Mouse (Mus musculus) gastrocnemius, adult 2 months (tissue): ENCODE results near the gene Cox6b1. TPM values are rescaled to one million over a fixed set of nuclear protein-coding genes. Genes with fewer than 3 reads are reported as not detected.

Experiments
- DNase-seq: peaks from one replicate; pipeline ENCODE4 v3.0.0; 2022
- H3K27ac ChIP-seq: fragments of 200-600 bp; 2 replicates; pipeline ENCODE4 v1.8.1; 2022; ENCODE audit warnings: mild to moderate bottlenecking
- H3K4me3 ChIP-seq: fragments of 200-600 bp; 2 replicates; pipeline ENCODE4 v1.8.1; 2022; ENCODE audit warnings: mild to moderate bottlenecking, moderate library complexity
- CTCF ChIP-seq: fragments of 200-600 bp; IDR thresholded peaks from 2 replicates; pipeline ENCODE4 v1.8.1; 2022; ENCODE audit warnings: antibody characterized with exemption, mild to moderate bottlenecking, moderate library complexity
- intact Hi-C: fragments of 180-260 bp; cut with DNase I; formaldehyde crosslinking; loops from one replicate; pipeline ENCODE4 v1.15.1; 2025
- microRNA-seq: library from miRNA; unstranded; fragments of <30 nt; microRNA quantifications from one replicate; pipeline ENCODE4 v1.2.0, GENCODE M21; 2021
- total RNA-seq, 2 experiments: library from RNA; stranded (reverse); gene quantifications; 2 replicates each; pipeline ENCODE4 v1.2.3; 2021

Gene Cox6b1
- total RNA-seq, 2 experiments from 2014 or later: 1,338 to 2,234 TPM

DNA sequence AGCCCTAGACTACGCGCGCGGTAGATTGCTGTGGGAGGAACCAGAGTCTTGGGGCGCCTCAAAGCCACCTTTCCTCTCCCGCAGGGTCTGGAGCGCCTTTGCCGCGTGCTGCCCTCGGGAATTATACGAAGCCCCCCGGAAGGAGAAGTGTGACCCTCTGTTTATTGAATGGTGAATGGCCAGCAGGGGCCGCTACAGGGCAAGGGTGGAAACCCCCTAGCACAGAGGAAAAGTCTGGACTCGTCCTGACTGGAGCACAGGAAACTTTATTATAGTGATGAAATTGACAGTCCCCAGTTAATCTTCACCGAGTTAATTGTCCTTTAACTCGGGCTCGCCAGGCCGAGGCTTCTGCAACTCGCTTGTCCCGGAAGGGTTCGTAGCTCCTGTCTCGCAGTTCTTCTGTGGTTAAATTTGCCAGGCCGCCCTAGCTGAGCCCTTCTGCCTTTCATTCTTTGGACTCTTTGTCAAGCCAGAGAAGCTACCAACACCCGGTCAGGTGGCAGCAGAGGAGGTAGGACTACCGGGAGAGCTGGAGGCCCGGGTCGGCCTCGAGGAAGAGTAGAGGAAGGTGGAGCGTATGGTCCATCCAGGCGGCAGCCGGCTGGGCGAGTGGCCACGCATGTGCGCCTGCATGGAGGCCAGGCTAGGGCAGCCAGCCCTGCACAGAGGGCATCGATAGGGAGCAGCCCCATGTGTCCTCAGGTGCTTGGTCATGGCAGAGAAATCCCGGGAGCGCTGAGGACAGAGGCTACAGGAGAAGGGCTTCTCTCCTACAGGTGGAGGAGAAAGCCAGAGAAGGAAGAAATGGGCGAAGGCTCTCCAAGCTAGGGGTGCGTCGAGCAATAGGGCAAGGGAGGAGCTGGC is 36.3 kb downstream of the Cox6b1 start:
- intact Hi-C loops: loop anchor here (1.0 to 10.0 kb wide), 3 partner anchors 24 to 385 kb away; partner anchors contain the start of genes Fam187b and Lsr
- Histone ChIP-seq H3K27ac (peak overlapping the region; percentile 97), H3K4me3 (peak overlapping the region; percentile 98)
- peak; percentile 89 for DNase-seq
- TF ChIP-seq CTCF: peak; percentile 97

DNA sequence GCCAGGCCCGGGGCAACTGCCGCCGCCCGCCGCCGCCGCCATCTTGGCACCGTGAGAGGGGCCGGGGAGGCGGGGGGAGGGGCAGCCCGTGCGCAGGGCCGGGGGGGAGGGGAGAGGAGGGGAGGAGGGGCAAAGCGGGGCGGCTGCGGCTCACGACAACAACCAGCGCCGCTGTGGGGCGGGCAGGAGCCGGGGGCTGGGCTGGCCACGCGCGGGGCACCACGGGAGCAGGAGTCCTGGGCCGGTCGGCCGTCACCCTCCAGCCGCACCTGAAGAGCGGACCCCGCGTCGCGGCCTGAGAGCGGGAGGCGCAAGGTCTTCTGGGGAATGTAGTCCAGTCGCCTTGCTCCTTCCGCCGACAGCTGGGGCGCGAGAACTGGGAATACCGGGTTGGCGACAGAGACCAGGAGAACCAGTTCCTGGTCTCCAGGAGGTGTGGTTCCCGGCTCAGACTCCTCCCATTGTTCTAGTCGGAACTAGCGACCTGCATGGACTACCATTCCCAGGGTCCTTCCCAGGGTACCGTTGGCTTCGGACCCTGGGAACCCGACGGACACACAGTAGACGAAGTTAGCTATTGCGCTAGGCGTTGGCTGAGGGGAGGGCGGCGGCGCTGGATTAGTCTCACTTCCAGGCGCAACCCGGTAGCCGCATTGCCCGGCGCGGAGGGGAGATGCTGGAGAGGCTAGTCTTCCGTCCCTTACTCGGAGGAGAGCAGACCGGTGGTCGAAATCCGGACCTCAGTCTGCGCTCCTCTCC is 37.1 kb downstream of the Cox6b1 start, which contains the start of gene Kmt2b:
Gene Kmt2b, minus strand, starts transcription at position 51 of the 759 bp plus-strand sequence.
- intact Hi-C loops: loop anchor here (1.0 to 2.0 kb wide), 2 partner anchors 24 to 34 kb away; no protein-coding TSS in a partner anchor
- peak; percentile 99 for DNase-seq
- Histone ChIP-seq H3K4me3 (peak within 1 kb of the TSS; percentile 98), H3K27ac (peak within 1 kb of the TSS; percentile 97)
- no peak for TF ChIP-seq CTCF

DNA sequence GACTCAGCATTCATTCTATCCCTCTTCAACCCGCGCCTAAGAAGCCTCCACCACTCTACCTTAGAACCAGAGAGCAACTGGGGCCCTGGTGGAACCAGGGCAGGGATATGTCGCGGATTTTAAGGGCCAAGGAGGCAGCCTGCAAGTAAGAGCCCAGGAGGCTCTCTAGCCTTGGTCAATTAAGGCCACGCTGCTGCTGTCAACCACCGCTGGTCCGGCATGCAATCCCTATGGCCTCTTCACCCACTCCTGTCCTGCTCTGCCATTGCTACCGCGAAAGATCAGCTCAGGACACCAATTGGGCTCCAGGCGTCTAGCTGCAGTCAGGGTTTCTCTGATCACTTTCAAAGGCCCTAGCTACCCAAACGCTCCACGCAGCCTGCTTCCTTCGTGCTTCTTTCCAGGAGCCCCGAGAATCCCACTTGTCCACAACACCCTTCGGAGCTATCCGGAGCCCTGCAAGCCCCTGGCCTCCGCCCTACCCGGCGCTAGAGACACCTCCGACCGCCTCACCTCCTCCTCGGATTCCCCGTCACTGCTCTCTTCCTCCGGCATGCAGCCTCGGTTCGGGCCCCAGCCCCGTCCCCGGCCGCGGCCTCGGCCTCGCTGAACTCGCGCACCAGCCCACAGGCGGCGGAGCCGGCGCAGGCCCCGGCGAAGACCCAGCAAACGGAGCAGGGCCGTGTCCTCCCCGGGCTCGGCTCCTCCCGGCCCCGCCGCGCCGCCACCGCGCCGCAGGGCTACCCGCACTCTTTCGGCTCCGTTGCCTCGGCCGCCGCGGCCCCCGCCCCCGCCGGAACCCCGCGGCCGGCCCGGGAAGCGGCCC is 37.9 kb downstream of the Cox6b1 start:
- intact Hi-C loops: loop anchor here (2.0 kb wide), 1 partner anchor 33 kb away; no protein-coding TSS in a partner anchor
- Histone ChIP-seq H3K27ac (peak overlapping the region; percentile 97), H3K4me3 (peak overlapping the region; percentile 98)
- no peak for DNase-seq
- no peak for TF ChIP-seq CTCF

DNA sequence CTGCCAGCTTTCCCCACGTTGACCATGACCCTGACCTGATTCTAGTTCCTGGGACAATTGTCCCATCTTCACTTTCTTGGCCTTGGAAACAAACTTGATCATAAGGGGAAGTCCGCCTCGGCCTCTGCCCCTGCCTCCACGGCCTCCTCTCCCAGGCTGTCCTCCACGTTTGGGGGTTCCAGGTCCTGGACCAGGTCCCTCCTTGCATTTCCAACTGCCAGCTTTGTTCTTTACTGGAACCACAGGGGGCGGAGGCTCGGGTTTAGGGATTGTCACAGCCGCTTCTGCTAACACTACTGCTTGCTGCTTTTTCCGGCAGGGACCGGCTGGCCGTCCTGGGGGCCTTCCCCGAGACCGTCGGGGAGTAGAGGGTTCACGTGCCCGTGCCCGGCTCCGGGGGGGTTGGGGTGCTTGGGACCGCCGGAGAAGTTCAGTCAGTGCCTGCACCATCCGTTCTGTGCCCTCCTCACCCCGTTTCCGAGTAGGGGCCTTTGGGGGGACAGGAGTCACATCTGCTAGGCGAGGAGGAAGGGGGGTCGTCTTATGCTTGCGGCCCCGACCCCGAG is 39.4 kb downstream of the Cox6b1 start:
- TF ChIP-seq CTCF: no peak
- intact Hi-C loops: no loop called here
- H3K27ac ChIP-seq: no peak overlapping the region
- peak overlapping the region; percentile 98 for H3K4me3 ChIP-seq
- DNase-seq: no peak

DNA sequence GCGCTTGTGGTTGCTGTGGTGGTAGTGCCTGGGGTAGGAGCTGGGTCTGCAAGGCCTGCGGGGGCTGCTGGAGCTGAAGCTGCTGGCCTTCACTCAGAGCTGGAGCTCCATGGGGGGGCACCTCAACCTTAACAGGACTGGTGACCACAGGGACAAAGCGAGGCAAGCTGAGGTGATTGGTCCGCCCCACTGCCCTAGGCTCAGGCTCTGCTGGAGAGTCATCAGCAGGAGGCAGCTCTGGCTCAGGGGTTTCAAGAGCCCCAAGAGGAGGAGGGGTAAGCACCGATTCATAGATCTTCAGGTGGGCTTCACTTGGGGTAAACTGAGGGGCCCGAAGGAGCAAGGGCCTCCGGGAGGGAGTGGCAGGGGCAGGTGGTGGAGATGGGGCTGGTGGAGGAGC is 40.8 kb downstream of the Cox6b1 start:
- intact Hi-C loops: no loop called here
- DNase-seq: no peak
- no peak for TF ChIP-seq CTCF
- H3K4me3 ChIP-seq: no peak overlapping the region
- no peak overlapping the region for H3K27ac ChIP-seq

DNA sequence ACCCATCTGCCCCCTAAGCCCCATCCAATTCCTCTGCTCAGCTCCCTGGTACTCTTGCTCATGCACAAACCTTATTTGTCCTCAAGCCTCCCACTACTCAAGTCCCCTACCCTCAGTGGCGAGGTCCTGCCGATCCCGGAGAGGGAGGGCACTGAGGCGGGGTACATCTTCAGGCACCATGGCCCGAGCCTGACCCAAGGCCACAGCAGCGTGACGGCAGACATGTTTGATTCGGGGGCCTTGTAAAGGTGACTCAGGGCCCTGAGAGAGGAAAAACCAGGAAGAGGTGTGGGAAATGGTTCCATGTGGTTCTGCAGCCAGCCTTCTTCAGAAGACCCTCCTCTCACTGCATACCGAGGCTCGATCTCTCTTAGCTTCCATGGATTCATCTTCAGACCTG is 41.6 kb downstream of the Cox6b1 start:
- intact Hi-C loops: no loop called here

DNA sequence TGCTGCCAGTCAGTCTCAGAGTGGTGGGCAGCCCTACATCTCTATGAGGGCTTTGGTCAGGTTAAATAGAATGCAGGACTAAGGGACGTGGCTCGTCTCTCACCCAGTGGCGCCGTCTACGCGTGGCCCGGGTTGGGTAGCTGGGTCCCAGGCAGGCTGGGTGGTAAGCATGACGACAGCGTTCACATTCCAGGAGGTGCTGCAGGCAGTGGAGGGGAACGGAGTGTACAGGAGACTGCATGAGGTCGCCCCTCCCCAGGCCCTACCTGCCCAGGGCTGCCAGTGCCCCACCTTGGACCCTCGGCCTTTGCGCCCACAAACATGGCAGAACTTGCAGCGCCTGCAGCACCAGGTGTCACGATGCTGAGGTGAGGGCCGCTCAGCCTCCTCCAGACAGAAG is 44.4 kb downstream of the Cox6b1 start:
- no peak for DNase-seq
- intact Hi-C loops: no loop called here
- Histone ChIP-seq H3K27ac (no peak overlapping the region), H3K4me3 (no peak overlapping the region)
- TF ChIP-seq CTCF: no peak

More for the DNA sequence above, 41.6 kb downstream of the Cox6b1 start:
- H3K27ac ChIP-seq: no peak overlapping the region
- no peak for DNase-seq
- no peak overlapping the region for H3K4me3 ChIP-seq
- TF ChIP-seq CTCF: no peak

DNA sequence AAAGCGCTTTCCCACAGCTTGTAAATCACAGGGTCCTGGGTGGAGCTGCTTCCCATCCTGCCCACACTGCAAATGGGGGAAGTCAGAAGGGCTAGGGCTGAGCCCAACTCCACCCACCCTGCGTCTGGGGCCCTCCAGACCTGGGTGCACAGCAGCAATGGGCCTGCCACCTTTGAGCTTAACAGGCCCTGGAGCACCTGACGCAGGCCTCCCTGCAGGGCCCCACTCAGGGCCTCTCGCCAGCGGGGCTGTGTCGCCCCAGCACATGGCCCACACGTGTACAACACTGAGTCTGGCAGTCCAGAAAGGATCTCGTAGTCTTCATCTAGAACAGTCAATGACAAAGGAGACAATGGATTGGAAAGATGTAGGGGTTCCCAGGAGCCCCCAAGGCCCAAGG is 46.0 kb downstream of the Cox6b1 start:
- intact Hi-C loops: no loop called here
- no peak for TF ChIP-seq CTCF
- DNase-seq: no peak
- no peak overlapping the region for H3K27ac ChIP-seq
- H3K4me3 ChIP-seq: no peak overlapping the region

DNA sequence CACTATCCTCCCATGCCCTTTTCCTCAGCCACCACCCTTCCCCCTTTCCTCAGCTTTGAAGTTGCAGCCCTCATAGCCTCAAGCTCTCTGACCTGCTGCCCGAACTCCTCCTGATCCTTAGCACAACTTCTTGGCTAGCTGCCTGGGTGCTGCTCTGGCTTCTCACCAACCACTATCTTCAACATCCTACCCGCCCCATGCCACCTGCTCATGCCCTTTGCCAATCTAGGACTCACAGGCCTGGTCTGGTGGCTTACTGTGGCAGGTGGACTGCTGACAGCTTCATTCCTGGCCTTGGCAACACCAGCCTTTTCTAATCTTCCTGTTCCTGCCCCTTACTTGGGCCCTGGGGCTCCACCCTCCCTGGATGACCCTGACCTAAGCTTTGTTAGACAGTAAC is 53.0 kb downstream of the Cox6b1 start:
- DNase-seq: peak; percentile 94
- TF ChIP-seq CTCF: no peak
- Histone ChIP-seq H3K27ac (peak overlapping the region; percentile 88), H3K4me3 (no peak overlapping the region)
- intact Hi-C loops: no loop called here

DNA sequence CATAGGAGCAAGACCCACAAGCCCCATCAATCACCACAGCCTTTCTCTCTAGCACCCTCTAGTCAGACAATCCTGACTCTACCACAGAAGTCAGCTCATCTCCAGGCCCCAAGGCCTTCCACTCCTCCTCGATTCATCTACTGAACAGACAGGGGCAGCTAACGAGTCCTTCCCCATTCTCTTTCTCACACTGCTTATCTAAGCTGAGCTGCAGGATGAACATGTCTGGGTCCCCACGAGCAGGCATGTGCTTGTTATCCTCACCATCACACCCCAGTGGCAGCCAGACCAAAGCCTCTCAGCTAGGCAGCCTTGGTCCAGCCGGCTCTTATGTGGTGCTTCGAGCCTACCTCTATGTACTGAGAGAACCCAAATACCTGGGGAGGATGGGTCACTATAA is 53.6 kb downstream of the Cox6b1 start:
- no peak overlapping the region for H3K4me3 ChIP-seq
- no peak for TF ChIP-seq CTCF
- peak overlapping the region; percentile 88 for H3K27ac ChIP-seq
- intact Hi-C loops: no loop called here
- DNase-seq: no peak

DNA sequence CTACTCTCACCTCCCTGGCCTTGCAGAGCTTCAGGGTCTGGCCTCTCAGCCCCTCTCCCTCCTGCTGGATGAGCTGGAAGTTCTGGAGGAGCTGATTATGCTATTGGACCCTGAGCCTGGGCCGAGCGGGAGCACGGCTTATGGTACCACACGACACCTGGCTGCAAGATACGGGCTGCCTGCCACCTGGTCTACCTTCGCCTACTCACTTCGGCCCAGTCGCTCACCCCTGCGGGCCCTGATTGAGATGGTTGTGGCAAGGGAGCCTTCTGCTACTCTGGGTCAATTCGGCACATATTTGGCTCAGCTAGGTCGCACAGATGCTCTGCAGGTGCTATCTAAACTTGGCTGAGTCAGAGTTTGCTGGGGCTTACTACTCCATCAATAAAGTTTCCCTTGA is 58.4 kb downstream of the Cox6b1 start:
- no peak overlapping the region for H3K4me3 ChIP-seq
- no peak for DNase-seq
- intact Hi-C loops: no loop called here
- TF ChIP-seq CTCF: no peak
- no peak overlapping the region for H3K27ac ChIP-seq

Small RNA genes lying within 50 kb of the gene (microRNA-seq; reads per million reads assigned to microRNA genes)
- gene Mir3569: not detected

Other genes with a start within 250 kb of the Cox6b1 start
- 1 to 10 TPM; 2.6 to 5.7 TPM for gene Tyrobp, start 212.4 kb downstream of the Cox6b1 start, total RNA-seq
- gene Hcst, start 206.3 kb downstream of the Cox6b1 start, total RNA-seq: not detected
- gene Nfkbid, start 204.4 kb downstream of the Cox6b1 start, total RNA-seq: under 1 TPM; 0.11 to 0.13 TPM
- gene Aplp1, start 180.6 kb downstream of the Cox6b1 start, total RNA-seq: 1 to 10 TPM in 1 of 2 experiments, under 1 TPM in 1; 0.94 to 1.2 TPM
- not detected for gene Kirrel2, start 168.5 kb downstream of the Cox6b1 start, total RNA-seq
- gene Nphs1, start 167.8 kb downstream of the Cox6b1 start, total RNA-seq: not detected
- not detected for gene Prodh2, start 132.5 kb downstream of the Cox6b1 start, total RNA-seq
- gene Arhgap33, start 91.1 kb downstream of the Cox6b1 start, total RNA-seq: under 1 TPM; 0.31 to 0.47 TPM
- 1,000 to 10,000 TPM in 1 of 2 experiments, 100 to 1,000 TPM in 1; 867 to 2,532 TPM for gene Hspb6, start 74.0 kb downstream of the Cox6b1 start, total RNA-seq
- gene Proser3, start 73.9 kb downstream of the Cox6b1 start, total RNA-seq: 1 to 10 TPM; 5.5 to 7.3 TPM
- gene Lin37, start 66.3 kb downstream of the Cox6b1 start, total RNA-seq: 10 to 100 TPM in 1 of 2 experiments, 1 to 10 TPM in 1; 9.2 to 10.5 TPM
- gene U2af1l4, start 62.9 kb downstream of the Cox6b1 start, total RNA-seq: 10 to 100 TPM; 53.8 to 62.5 TPM
- gene Gm49396, start 62.8 kb downstream of the Cox6b1 start, total RNA-seq: 1 to 10 TPM; 1.8 to 2.2 TPM
- gene Psenen, start 62.5 kb downstream of the Cox6b1 start, total RNA-seq: 100 to 1,000 TPM; 116 to 123 TPM
- 1 to 10 TPM; 1.1 to 1.5 TPM for gene Igflr1, start 60.7 kb downstream of the Cox6b1 start, total RNA-seq
- gene Kmt2b, start 37.4 kb downstream of the Cox6b1 start, total RNA-seq: 10 to 100 TPM; 13.3 to 16.3 TPM
- under 1 TPM in 1 of 2 experiments, not detected in 1; 0.33 TPM for gene Zbtb32, start 27.2 kb downstream of the Cox6b1 start, total RNA-seq
- under 1 TPM in 1 of 2 experiments, not detected in 1; 0.17 TPM for gene Upk1a, start 13.3 kb downstream of the Cox6b1 start, total RNA-seq
- gene Etv2, start 9.7 kb upstream of the Cox6b1 start, total RNA-seq: not detected
- 10 to 100 TPM; 37.4 to 38.3 TPM for gene Rbm42, start 24.2 kb upstream of the Cox6b1 start, total RNA-seq
- 1 to 10 TPM; 3.7 to 4.2 TPM for gene Haus5, start 38.8 kb upstream of the Cox6b1 start, total RNA-seq
- 1 to 10 TPM; 2.7 to 4.9 TPM for gene Pmis2, start 45.5 kb upstream of the Cox6b1 start, total RNA-seq
- not detected for gene 2200002J24Rik, start 72.8 kb upstream of the Cox6b1 start, total RNA-seq
- under 1 TPM; 0.13 to 0.14 TPM for gene Atp4a, start 86.1 kb upstream of the Cox6b1 start, total RNA-seq
- gene Tmem147, start 103.4 kb upstream of the Cox6b1 start, total RNA-seq: 100 to 1,000 TPM; 232 to 255 TPM
- not detected for gene Gapdhs, start 117.5 kb upstream of the Cox6b1 start, total RNA-seq
- gene Sbsn, start 125.3 kb upstream of the Cox6b1 start, total RNA-seq: 1 to 10 TPM; 2.8 to 4.7 TPM
- 1 to 10 TPM in 1 of 2 experiments, under 1 TPM in 1; 0.98 to 1.2 TPM for gene Dmkn, start 137.6 kb upstream of the Cox6b1 start, total RNA-seq
- under 1 TPM in 1 of 2 experiments, not detected in 1; 0.78 TPM for gene Krtdap, start 161.7 kb upstream of the Cox6b1 start, total RNA-seq
- gene Ffar2, start 197.6 kb upstream of the Cox6b1 start, total RNA-seq: under 1 TPM in 1 of 2 experiments, not detected in 1; 0.14 TPM
- gene Ffar3, start 230.0 kb upstream of the Cox6b1 start, total RNA-seq: not detected
- gene Ffar1, start 235.4 kb upstream of the Cox6b1 start, total RNA-seq: not detected